Mouse (Mus musculus): Measurements from ENCODE around the gene Dpep3. TPM values are rescaled to one million over a fixed set of nuclear protein-coding genes. Genes with fewer than 3 reads are reported as not detected.

The Dpep3 gene
- polyA plus RNA-seq, 1 experiment from 2014 or later, result not detected

DNA sequence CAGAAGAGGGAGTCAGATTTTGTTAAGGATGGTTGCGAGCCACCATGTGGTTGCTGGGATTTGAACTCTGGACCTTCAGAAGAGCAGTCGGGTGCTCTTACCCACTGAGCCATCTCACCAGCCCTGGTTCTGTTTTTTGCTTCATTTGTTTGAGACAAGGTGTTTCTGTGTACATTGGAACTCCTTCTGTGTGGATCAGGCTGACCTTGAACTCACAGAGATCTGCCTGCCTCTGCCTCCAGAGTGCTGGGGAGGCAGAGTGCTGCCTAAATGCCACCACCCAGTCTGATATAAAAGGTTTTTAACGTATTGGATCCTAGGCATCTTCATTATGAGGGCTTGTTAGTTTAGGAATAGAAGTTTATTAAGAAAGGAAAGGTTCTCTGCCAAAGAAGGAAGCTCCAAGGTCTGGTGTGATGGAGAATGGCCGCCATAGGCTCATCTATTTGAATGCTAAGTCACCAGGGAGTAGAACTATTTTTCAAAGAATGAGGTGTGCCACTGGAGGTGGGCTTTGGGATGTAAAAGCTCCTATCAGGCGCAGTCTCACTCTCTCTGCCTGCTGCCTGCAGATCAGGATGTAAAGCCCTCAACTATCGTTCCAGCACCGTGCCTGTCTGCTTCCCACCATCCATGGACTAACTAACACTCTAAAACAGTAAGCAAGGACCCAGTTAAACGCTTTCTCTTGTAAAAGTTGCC is 8.1 kb downstream of the Dpep3 start:
- ATAC-seq (ENCODE audit: low FRiP score, low read depth), result no peak
- Histone ChIP-seq H3K36me3 (no peaks in the 10 kb centered on the region), H3K27me3 (peaks cover 20% of the 10 kb centered on the region), H3K9ac (replicated peaks) (no peak overlapping the region), H3K4me1 (peaks cover 5% of the 10 kb centered on the region), H3K9me3 (no peaks in the 10 kb centered on the region), H3K27ac (replicated peaks) (no peak overlapping the region), H3K4me3 (no peak overlapping the region), H3K4me2 (replicated peaks) (no peak overlapping the region)
- WGBS, result 76% methylated on average over 8 of the region's 8 CpGs

DNA sequence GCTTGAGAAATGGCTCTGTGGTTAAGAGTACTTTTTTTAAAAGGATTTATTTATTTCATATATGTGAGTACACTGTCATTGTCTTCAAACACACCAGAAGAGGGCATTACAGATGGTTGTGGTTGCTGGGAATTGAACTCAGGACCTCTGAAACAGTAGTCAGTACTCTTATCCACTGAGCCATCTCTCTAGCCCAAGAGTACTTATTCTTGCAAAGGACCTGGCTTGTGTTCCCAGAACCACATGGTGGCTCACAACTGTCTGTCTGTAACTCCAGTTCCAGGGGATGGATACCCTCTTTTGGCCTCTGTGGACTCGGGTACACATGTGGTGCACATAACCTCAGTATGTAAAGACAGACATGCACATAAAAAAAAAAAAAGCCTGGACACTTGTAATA is 9.9 kb downstream of the Dpep3 start:
- Histone ChIP-seq H3K9ac (replicated peaks) (no peak overlapping the region), H3K4me3 (no peak overlapping the region), H3K36me3 (no peaks in the 10 kb centered on the region), H3K4me1 (peaks cover 15% of the 10 kb centered on the region), H3K27ac (replicated peaks) (no peak overlapping the region), H3K27me3 (peaks cover 38% of the 10 kb centered on the region), H3K9me3 (no peaks in the 10 kb centered on the region), H3K4me2 (replicated peaks) (no peak overlapping the region)
- 67% methylated on average over 1 of the region's 1 CpGs for WGBS
- no peak for ATAC-seq (ENCODE audit: low FRiP score, low read depth)

DNA sequence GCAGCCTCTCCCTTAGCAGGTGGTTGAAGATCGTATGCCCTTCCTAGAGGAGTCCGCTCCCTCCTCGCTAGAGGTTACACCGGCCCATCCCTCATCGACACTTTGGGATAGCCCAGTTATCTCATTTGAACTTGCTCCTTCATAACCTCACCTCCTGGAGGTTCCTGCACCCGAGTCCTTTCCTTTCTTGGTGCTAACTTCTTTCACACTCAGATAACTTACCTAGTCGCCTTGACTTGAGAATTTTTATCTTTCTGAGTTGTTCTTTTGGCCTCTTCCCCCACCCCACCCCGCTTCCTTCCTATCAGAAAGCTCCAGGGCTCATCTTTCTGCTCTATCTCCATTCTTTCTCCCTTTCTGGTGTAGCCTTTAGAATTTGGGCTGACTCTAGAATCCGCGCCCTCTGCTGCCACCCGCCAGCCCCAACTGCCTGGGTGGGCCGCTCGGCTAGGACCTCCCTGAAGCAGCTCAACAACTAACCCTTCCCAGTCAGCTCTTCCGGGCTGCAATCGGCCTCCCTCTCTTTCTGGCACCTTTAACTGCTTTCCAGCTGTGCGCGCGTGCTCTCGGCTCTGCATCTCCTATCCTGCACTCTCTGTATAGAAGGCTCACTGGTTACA is 12.4 kb downstream of the Dpep3 start:
- H3K9me3 ChIP-seq, result no peaks in the 10 kb centered on the region

DNA sequence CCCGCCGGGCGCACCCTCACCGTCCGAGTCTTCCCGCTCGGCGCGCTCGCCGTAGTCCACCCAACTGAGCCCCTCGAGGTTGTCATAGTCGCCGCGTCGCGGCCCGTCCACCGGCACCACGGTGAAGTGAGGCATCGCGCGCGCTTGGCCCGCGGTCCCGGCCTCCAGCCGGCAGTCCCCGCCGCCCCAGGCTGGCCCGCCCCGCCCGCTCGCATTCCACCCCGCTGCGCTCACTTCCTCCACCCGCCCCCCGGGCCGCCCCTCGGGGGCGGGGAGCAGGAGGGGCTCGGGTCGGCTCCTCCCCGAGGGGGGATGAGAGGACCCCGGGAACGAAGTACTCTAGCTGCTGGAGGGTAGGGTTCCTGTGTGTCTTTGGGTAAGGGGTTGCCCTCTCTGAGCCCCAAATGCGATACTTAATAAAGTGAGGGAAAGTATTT is 13.3 kb downstream of the Dpep3 start, which contains the start of gene Slc12a4:
Gene Slc12a4, minus strand, starts transcription at position 193 of the 437 bp plus-strand sequence.
- under 1% methylated on average over 45 of the region's 47 CpGs for WGBS
- H3K36me3 ChIP-seq, result no peaks in the 10 kb centered on the region
- peak within 1 kb of the TSS; percentile 64 for H3K4me2 ChIP-seq (replicated peaks)
- H3K4me3 ChIP-seq, result peak within 1 kb of the TSS; percentile 51
- peaks cover 15% of the 10 kb centered on the region for H3K4me1 ChIP-seq
- peaks cover 44% of the 10 kb centered on the region for H3K27me3 ChIP-seq
- no peak within 1 kb of the TSS for H3K27ac ChIP-seq (replicated peaks)
- peak within 1 kb of the TSS; percentile 43 for H3K9ac ChIP-seq (replicated peaks)
- no peaks in the 10 kb centered on the region for H3K9me3 ChIP-seq
- ATAC-seq (ENCODE audit: low FRiP score, low read depth), result peak; percentile 79

More for the DNA sequence above, 12.4 kb downstream of the Dpep3 start:
- WGBS, result 10% methylated on average over 19 of the region's 19 CpGs
- peaks cover 44% of the 10 kb centered on the region for H3K27me3 ChIP-seq
- H3K36me3 ChIP-seq, result no peaks in the 10 kb centered on the region
- no peak overlapping the region for H3K4me3 ChIP-seq
- H3K9ac ChIP-seq (replicated peaks), result no peak overlapping the region
- ATAC-seq (ENCODE audit: low FRiP score, low read depth), result no peak
- H3K4me1 ChIP-seq, result peaks cover 15% of the 10 kb centered on the region
- no peak overlapping the region for H3K27ac ChIP-seq (replicated peaks)
- peak overlapping the region; percentile 21 for H3K4me2 ChIP-seq (replicated peaks)

DNA sequence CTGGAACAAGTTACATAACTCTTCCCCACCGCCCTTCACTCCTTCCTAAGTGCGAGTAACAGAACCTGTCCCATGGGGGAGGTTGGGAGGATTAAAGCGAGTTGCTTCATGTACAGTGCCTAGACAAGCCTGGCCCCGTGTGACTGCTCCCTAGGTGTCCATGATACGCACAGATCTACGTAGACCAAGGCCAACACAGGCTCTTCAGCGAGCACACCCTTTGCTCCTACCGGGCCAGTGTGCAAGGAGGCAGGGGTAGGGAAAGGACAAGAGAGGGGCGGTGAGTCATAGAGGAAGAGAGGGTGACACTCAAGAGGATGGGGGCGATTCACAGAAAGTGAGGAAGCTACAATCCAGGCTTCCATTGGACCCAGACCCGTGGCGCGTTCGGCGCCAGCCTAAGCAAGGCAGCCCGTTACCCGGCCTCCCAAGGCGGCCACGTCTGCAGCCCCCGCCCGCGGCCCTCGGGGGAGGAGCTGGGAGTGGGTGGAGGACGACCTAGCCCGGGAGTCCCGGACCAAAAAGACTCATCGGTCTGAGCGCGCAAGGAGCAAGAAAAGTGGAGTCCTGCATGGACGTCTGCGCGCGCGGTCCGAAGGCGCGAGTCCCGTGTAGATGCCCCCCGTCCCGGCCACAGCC is 13.8 kb downstream of the Dpep3 start:
- peak; percentile 41; the same call in 1 of the 2 replicates for ATAC-seq (ENCODE audit: low FRiP score, low read depth)
- no peaks in the 10 kb centered on the region for H3K36me3 ChIP-seq
- peak overlapping the region; percentile 51 for H3K4me3 ChIP-seq
- no peaks in the 10 kb centered on the region for H3K9me3 ChIP-seq
- H3K4me1 ChIP-seq, result peaks cover 15% of the 10 kb centered on the region
- peak overlapping the region; percentile 64 for H3K4me2 ChIP-seq (replicated peaks)
- no peak overlapping the region for H3K27ac ChIP-seq (replicated peaks)
- peak overlapping the region; percentile 43 for H3K9ac ChIP-seq (replicated peaks)
- peaks cover 44% of the 10 kb centered on the region for H3K27me3 ChIP-seq
- 4% methylated on average over 37 of the region's 40 CpGs for WGBS

DNA sequence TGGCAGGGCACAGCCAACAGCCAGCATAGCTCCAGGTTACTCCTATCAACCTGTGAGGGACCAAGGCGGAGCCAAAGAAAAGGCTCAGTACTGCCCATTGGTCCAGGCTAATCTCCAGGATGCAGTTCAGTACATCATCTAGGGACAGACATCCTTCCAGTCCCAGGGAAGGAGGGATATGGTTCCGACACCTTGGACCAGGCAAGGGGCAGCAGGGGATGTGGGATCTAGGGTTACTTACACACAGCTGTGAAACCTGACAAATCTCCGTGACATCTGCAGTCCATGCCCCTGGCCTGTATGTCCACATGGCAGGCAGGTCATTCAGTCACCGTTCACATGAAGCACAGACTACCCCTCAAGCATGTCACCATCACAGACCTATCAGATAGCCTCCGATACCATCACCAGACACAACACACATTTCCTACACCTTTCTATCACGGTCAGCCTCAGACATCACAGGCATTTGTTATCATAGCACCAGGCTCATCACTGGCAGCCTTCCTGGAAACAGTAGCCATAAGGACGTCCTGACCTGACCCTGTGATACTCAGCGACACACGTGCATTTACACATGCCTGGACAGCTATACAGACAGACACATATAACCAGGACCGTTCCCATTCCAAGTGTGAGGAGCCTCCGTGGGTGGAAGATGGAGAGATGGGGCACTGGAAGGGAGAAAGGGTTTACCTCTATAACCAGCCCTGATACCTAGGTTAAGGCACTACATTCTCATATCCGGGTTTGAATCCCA is 14.5 kb downstream of the Dpep3 start:
- no peak overlapping the region for H3K27ac ChIP-seq (replicated peaks)
- H3K4me2 ChIP-seq (replicated peaks), result peak overlapping the region; percentile 64
- ATAC-seq (ENCODE audit: low FRiP score, low read depth), result no peak
- peak overlapping the region; percentile 51 for H3K4me3 ChIP-seq
- WGBS, result 71% methylated on average over 12 of the region's 12 CpGs
- no peak overlapping the region for H3K9ac ChIP-seq (replicated peaks)
- H3K27me3 ChIP-seq, result peaks cover 44% of the 10 kb centered on the region
- H3K36me3 ChIP-seq, result no peaks in the 10 kb centered on the region
- no peaks in the 10 kb centered on the region for H3K9me3 ChIP-seq
- peaks cover 15% of the 10 kb centered on the region for H3K4me1 ChIP-seq

DNA sequence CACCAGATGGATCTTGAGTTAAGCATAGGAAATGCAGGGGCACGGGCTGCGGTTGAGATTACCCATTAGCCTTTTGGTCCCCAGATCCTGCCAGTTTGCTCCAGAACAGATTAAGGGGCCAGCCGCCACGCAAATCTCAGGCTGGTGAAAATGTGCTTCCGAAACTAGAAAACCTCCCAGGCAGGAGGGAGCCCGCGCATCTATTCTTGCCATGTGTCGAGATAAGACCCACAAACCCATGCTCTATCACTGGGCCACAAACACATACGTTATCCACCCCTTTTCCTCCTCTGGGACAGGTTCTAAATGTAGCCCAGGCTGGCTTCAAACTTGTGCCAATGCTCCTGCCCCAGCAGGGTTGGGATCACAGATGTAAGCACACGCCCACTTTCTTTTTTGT is 17.7 kb downstream of the Dpep3 start:
- no peak for ATAC-seq (ENCODE audit: low FRiP score, low read depth)
- Histone ChIP-seq H3K9ac (replicated peaks) (no peak overlapping the region), H3K4me3 (no peak overlapping the region), H3K36me3 (no peaks in the 10 kb centered on the region), H3K4me2 (replicated peaks) (no peak overlapping the region), H3K27me3 (peaks cover 27% of the 10 kb centered on the region), H3K4me1 (peaks cover 9% of the 10 kb centered on the region; the same call in 1 of the 2 replicates), H3K9me3 (no peaks in the 10 kb centered on the region), H3K27ac (replicated peaks) (no peak overlapping the region)
- 85% methylated on average over 10 of the region's 10 CpGs for WGBS

DNA sequence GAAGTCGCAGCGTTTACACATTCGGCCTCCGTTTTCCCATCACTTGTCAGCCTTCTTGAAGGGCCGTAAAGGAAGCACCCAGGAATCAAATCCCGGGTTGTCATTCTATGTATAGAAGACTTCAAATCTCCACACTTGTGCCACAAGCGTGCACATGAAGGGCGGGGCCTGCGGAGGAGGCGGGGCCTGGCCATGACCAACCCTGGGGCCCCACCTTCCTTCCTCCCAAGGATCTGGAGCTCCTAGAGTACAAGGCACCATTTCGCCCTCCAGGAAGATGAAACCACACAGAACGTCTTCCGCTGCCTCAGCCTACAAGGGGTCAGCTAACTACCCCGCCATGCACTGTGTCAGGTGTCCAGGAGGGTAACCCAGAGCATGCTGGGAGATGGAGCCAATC is 18.1 kb downstream of the Dpep3 start:
- H3K9ac ChIP-seq (replicated peaks), result no peak overlapping the region
- peaks cover 23% of the 10 kb centered on the region for H3K27me3 ChIP-seq
- no peaks in the 10 kb centered on the region for H3K36me3 ChIP-seq
- no peaks in the 10 kb centered on the region for H3K9me3 ChIP-seq
- H3K4me1 ChIP-seq, result peaks cover 9% of the 10 kb centered on the region; the same call in 1 of the 2 replicates
- 78% methylated on average over 14 of the region's 14 CpGs for WGBS
- H3K27ac ChIP-seq (replicated peaks), result no peak overlapping the region
- H3K4me2 ChIP-seq (replicated peaks), result no peak overlapping the region
- no peak for ATAC-seq (ENCODE audit: low FRiP score, low read depth)
- no peak overlapping the region for H3K4me3 ChIP-seq

DNA sequence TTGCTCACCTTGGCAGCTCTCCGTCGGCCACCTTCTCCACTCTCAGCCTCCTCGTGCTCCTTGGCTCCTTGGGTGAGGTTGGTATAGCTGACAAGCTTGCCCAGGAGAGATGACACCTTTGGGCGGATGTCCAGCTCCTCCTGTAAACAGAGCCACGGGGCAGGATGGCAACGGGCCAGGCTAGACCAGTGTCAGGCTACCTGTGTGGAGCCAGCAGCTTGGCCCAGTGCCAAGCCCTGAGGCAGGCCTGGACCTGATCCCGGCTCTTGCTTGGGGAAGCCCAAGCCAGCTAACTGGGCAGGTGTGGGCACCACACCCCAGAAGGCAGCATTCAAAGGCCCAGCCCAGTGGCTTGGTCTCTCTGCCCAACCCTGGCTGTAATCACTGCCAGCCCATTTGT is 19.9 kb downstream of the Dpep3 start:
- no peak overlapping the region for H3K27ac ChIP-seq (replicated peaks)
- H3K4me1 ChIP-seq, result no peaks in the 10 kb centered on the region
- no peak overlapping the region for H3K4me2 ChIP-seq (replicated peaks)
- no peak overlapping the region for H3K9ac ChIP-seq (replicated peaks)
- H3K4me3 ChIP-seq, result no peak overlapping the region
- WGBS, result 84% methylated on average over 7 of the region's 7 CpGs
- no peaks in the 10 kb centered on the region for H3K9me3 ChIP-seq
- ATAC-seq (ENCODE audit: low FRiP score, low read depth), result no peak
- H3K27me3 ChIP-seq, result peaks cover 5% of the 10 kb centered on the region
- H3K36me3 ChIP-seq, result no peaks in the 10 kb centered on the region

DNA sequence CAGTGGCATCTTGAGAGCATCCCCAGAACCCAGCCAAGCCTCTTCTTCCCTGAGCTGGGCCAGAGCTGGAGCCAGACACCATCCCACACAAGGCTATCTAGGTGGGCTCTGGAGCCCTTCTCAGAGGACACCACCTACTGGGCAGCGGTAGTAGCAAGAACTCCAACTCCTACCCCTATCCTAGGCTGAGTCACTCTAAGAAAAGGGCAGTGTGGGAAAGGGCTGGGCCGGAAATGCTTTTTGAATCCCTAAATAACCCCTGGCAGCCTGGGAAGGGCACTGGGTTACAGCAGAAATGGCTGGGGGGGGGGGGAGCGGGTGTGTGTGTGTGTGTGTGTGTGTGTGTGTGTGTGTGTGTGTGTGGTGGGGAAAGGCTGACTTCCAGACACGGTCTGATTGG is 21.4 kb downstream of the Dpep3 start:
- H3K27me3 ChIP-seq, result no peaks in the 10 kb centered on the region
- 78% methylated on average over 2 of the region's 4 CpGs for WGBS
- no peaks in the 10 kb centered on the region for H3K36me3 ChIP-seq
- no peak overlapping the region for H3K4me3 ChIP-seq
- H3K9me3 ChIP-seq, result no peaks in the 10 kb centered on the region
- no peak overlapping the region for H3K27ac ChIP-seq (replicated peaks)
- no peak overlapping the region for H3K9ac ChIP-seq (replicated peaks)
- no peak overlapping the region for H3K4me2 ChIP-seq (replicated peaks)
- ATAC-seq (ENCODE audit: low FRiP score, low read depth), result no peak
- H3K4me1 ChIP-seq, result no peaks in the 10 kb centered on the region

DNA sequence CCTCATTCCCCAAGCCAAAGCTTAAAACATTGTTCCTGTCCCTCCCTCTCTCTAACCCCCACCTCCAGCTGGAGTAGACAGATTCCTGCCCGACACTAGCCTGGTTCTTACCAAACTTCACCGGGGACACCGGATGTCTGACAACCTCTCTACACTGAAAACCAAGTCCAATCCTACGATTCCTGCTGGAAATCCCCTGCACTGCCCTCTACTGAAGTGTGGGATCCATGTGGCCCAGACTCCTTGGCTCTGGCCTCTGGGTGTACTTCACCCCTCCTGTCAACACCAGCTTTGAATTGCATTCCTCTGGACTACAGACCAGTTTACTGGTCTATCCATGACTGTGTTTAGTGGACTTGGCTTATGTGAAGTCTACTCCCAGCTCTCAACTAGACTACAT is 22.7 kb downstream of the Dpep3 start:
- WGBS, result 93% methylated on average over 4 of the region's 4 CpGs
- no peak overlapping the region for H3K27ac ChIP-seq (replicated peaks)
- ATAC-seq (ENCODE audit: low FRiP score, low read depth), result no peak

More for the DNA sequence above, 22.7 kb downstream of the Dpep3 start:
- no peaks in the 10 kb centered on the region for H3K4me1 ChIP-seq
- H3K4me2 ChIP-seq (replicated peaks), result no peak overlapping the region
- H3K4me3 ChIP-seq, result no peak overlapping the region
- no peaks in the 10 kb centered on the region for H3K27me3 ChIP-seq
- H3K9ac ChIP-seq (replicated peaks), result no peak overlapping the region
- no peaks in the 10 kb centered on the region for H3K36me3 ChIP-seq
- no peaks in the 10 kb centered on the region for H3K9me3 ChIP-seq
